Mouse (Mus musculus) kidney, adult 18-20 months (tissue): Measurements from ENCODE around the gene Rras2.

Experiments used
- DNase-seq: peaks from one replicate; pipeline ENCODE4 v3.0.0; 2021

Gene Rras2

GRCm38 (mm10) chr7:114110500-114110899, 7.1 kb downstream of the Rras2 start:
- DNase-seq, result no peak

DNA sequence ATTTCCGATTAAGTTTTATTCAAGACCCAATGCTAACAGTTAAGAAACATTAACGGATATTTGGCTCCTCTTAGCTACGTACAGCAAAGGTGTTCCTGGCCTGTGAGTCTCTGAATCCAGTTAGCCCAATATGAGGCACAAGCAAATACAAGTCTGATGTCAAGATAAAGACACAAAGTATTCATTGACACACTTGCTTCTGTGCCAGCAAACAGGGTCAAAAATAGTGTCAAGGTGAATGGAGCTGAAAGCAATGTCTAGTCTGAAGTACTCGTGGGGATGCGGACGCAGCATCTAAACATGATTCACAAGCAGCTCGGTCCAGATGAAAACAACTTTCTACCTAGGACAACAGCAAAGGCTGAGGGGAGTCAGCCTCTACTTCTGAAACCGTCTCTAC, 11.7 kb downstream of the Rras2 start:
- DNase-seq, result no peak

DNA sequence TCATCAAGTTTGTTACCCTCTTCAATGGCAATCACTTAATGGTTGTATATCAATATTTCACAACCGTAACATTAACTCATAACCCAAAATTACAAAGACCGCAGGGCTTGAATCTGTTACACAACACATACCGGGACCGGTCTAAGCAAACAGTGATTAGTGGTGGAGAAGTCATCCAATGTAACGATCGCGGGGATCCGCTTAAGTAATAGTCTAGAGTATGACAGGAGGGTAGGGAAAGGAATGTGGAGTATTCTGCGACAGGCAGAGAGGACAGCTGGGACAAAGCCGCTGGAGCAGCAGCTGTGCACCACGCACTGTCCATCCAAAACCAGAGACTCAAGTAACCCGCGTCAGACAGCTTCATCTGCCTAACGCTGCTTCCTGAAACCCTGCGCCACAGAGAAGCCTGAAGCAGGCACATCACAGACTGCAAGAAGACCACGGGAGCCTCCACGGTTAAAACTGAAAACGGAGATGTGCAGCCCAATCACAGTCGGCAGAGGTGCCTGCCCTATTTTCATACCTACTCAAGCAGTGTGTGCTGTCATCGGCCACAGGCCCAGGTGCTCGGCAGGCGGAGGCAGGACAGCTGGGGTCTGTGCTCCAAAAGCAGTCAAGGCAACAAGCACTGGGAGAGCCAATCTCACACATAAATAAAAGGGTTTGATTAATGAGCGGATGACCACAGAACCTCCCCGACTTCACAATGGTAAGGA, 13.8 kb downstream of the Rras2 start:
- no peak for DNase-seq

DNA sequence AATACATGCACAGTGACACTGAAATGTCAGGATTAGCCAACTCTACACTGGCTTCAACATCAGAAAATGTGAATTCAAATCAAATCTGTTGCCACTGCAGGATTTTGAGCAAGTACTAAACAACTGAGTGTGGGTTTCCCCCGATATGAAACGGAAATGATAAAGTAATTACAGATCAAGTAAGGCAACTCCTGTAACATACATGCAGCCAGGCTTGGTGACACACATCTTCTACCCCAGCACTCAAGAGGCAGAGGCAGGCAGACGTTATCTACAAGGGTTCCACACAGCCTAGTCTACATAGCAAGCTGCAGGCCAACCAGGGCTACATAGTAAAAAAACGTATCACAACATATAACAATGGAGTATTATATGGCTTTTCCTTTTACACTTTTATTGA, 14.4 kb downstream of the Rras2 start:
- DNase-seq, result no peak

DNA sequence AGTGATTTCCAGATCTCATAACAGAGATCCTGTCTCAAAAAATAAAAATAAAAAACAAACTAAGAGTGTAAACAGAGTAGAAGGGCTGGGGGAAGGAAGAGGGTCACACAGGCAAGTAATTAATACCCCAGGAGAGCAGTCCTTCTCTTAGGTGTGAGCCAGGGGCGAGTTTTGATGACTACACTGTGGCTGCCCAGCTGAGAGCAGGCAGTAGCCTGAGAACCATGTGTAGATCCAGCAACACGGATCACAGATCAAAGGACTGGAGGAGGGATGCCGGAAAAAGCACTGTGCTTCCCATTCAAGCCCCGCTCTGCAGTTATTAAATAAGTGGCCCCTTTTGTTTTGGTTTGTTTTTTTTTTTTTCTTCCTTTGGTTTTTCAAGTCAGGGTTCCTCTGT, 15.0 kb downstream of the Rras2 start:
- no peak for DNase-seq

DNA sequence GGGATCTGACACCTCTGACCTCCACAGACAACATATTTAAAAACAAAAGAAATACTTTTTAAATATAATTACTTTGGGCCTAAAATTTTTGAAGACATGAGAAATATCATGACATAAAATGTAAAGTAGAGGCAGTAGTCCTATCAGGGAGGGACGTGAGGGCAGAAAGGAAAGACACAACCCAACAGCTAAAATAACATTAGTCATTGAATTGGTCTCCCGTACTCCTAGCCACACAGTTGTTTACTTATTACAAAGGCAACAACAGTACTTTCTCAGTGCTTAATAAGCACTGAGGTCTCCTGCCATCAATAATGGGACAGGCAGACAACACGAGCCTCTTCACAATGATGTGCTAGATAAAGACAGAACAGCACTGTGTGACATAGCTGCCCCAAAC, 16.2 kb downstream of the Rras2 start:
- DNase-seq, result no peak

GRCm38 (mm10) chr7:114093548-114094174, 23.9 kb downstream of the Rras2 start:
- no peak for DNase-seq

- no peak for DNase-seq
These were observed 26.6 kb downstream of the Rras2 start for GRCm38 (mm10) chr7:114090892-114091545.

DNA sequence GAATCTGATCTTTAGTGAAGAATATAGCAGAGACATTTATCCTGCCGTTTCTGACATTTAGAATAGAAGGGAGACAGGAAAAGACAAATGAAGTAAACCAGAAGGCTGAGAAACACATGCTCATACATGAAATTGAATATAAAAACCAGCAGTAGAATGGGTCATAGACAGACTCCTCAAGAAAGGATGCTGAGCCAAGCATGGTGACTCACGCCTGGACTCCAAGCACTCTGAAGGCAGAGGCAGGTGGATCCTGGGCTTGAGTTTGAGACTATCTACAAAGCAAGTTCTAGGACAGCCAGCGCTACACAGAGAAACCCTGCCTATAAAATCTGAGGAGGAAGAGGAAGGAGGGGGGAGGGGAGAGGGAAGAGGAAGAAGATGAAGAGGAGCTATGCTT, 27.4 kb downstream of the Rras2 start:
- no peak for DNase-seq

DNA sequence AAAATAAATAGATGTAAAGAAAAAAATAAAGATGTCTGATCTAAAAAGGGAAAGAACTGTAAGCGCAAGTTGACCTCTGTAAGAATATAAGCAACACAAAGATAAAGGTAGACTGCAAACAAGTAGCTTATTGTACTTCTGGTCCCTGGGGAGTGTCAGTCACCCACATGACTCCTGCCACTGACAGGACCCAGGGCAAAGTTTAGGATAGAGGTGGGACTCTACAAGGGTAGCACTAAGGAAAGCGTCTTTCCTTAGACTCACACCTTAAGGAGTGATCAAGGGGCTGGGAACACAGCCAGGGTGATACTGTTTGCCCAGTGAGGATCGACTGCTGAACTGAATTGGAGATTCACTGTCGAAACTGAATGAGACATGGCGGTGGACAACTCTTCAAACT, 28.7 kb downstream of the Rras2 start:
- no peak for DNase-seq

DNA sequence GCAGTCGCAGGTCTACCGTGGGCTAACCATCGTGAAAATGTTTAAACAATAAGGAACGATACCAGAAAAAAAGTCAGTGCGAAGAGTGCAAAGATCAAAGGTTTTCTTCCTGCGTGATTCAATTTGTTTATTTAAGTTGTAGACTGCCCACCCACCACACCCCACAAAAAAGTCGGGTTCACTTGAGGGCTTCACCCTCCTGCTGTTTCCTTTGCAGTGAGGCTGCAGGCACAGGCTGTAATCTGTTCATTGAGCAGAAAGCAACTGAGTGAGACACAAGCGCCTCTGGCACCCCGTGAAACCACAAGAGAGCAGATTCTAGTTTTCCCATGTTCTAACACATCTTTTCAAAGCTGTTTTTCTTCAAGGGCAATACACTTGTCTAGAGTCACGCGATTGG, 29.6 kb downstream of the Rras2 start:
- no peak for DNase-seq

DNA sequence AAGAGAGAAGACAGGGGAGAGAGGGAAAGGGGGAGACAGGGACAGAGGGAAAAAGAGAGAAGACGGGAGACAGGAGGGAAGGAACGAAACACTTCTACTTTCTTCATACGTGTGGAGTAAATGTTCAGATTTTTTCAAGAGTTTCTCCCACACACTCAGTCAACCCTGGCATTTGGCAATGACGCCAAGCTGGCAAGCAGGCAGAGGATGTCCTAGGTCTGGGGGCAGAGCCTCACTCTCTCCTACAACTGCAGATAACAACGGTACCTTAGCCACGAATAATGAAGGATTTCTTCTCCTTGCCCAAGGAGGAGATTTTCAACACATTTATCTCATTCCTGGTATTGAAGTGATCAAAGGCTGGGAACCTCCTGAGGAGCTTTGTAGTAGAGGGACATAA, 30.2 kb downstream of the Rras2 start:
- no peak for DNase-seq

DNA sequence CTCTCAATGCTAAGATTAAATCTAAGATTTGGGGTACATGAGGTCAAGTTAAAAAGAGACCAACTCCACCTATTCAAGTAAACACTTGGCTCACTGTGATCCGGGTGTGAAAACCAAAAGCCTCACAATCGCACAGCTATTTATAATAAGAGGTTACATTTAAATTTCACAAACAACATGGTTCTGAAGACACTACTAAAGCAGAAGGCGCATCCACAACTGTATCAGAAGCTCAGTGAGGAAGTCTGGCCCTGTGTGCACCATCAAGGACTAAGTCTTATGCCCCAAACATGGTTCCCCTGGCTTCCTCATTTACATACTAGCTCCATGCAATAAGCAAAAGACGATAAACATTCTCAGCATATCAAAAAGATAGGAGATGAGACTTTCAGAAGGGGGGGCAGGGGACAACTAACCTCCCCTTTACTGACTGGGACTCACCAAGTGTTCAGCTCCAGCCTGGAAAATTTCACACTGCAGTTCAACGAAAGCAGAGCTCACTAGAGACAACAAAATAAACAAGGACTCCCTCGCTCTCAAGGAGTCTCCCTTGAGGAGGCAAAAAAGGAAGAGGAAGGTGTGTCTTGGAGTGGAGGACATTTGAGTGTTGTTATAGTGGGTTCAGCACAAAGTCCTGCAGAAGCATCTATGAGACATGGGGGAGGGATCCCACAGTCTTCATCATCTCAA, 31.4 kb downstream of the Rras2 start:
- no peak for DNase-seq

DNA sequence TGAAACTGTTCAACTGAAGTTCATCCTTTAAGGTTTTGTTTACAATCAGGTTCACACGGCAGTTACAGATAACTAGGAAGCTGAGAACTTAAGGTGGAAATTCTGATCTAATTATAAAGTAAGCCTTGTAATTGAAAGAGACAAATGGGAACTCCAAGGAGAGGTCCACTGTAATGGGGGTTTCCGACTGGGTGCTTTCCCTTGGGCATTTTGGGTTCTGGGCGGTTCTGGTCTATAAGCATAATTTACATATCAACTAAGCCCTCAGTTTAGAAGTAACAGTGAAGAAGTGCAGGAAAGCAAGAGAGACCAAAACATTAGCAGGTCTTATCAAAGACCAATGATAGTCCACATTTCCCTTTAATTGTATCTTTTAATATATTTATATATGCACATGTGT, 33.8 kb downstream of the Rras2 start:
- no peak for DNase-seq

- no peak for DNase-seq
These were observed 34.5 kb downstream of the Rras2 start for GRCm38 (mm10) chr7:114083088-114083487.

DNA sequence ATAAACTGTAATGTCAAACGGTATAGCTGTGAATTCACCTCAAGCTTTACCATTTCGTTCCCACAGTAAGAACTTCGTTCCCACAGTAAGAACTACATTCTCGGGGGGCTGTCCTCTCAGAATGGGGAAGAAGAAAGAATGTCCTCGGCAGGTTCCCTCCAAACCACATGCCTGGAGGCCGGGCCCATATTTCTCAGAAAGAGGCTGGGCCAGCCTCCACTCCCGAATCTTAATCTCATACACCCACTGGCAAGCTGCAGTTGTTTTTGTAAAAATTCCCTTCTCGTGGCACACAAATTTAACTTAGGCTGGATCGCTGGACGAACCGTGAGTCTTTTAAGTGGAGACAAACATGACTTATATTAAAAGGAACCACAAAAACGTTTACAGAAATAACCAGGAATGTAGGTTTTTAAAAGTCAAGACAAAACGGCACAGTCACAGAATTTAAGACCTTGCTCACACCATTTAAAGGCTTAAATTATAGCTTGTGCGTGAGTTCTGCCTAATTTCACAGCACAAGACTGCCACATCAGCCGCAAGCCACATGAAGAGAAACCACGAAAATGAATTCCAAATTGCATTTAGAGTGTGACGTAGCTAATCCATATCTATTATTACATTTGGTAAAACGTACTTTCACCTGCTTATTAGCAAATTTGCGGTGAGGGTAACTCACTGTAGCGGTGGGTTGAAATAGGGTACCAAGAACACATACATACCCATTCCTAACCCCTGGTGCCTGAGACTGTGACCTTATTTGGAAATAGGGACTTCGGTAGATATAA, 35.8 kb downstream of the Rras2 start:
- no peak for DNase-seq

- no peak for DNase-seq
These were observed 37.3 kb downstream of the Rras2 start for GRCm38 (mm10) chr7:114080250-114080649.

DNA sequence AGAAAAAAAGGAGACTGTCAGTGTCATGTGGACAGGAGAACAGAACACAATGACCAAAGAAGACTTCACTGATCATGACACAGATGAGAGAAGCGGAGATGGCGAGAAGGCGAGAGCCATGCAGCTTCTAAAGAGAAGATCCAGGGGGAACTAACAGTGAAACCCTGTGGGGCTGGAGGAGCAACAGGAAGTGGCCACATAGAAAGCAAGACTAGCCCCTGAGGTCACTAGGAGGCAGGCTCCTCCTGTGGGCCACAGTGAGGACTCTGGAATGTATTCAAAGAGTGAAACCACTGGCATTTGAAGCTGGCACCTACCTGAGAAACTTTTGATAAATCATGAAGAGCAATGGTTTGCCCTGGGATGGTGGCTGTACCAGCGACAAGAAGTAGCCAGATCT, 38.2 kb downstream of the Rras2 start:
- no peak for DNase-seq

DNA sequence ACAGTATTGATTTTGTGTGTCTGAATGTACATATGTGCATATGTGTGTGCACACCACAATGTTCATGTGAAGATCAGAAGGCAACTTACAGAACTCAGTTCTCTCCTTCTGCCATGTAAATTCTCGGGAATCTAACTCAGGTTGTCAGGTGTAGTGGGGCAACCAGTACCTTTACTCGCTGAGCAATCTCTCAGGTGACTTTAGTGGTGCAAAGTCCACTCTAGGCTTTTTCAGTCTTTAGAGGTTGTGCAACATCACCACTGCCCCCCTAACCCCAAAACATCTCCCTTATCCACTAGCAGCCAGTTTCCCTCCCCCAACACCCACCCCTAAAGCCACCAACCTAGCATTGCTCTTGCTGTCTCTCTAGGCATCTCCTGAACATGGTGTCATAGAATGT, 43.0 kb downstream of the Rras2 start:
- no peak for DNase-seq

DNA sequence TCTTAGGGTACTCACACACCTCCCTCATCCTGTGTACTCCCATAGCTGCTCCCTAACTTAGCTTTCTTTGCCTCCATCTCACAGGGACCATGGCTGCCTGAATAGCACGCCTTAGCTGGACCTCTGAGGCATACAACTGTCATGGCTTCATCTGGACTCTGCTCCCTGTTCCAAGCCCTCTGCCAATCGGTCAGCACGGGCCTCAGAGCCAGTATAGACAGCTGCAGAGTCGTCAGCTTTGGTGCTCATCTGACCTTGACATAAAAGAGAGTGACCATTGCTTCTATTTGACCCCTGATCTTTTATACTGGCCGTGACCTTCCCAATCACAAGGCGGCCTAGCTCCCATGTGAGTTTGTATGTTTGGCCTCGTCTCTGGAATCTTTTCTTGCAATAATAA, 43.4 kb downstream of the Rras2 start:
- peak; percentile 26 for DNase-seq

DNA sequence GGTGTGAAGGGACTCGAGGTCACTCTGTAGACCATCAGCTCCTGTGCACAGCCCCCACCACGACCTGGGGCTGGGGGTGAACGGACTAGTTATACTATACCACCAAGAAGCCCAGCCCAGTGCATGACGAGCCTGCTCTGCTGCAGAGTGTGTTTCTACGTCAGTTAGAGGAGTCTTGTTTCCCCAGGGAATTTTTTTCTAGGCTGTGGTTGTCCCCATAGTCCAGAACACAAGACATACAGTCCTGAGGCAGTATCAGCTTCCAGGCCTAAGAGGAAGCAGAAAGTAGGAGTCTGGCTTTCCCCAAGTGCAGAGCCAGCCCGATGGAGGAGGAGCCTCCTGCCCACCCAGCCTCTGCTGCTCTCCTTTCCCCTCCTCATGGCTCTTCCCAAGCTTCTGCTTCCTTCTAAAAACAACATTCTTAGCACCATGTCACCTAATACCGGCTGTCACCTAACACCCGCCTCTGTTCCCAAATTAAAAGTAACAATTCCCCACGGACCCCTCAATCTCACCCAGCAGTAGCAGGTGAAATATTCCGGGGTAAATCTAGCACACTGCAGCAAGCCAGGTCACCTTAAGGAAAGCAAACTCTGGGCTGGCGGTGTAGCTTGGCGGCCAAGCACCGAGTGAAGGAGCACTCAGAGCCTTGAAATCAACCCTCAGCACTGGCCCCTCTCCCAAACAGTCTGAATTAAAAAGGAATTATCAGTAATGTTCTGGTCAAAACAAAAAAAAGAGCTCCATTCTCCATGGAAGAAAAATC, 45.5 kb downstream of the Rras2 start:
- no peak for DNase-seq

GRCm38 (mm10) chr7:114071395-114071794, 46.2 kb downstream of the Rras2 start:
- DNase-seq, result no peak
